ENCODE assay signal across 26 mouse cellular contexts in the genomic region with DNA sequence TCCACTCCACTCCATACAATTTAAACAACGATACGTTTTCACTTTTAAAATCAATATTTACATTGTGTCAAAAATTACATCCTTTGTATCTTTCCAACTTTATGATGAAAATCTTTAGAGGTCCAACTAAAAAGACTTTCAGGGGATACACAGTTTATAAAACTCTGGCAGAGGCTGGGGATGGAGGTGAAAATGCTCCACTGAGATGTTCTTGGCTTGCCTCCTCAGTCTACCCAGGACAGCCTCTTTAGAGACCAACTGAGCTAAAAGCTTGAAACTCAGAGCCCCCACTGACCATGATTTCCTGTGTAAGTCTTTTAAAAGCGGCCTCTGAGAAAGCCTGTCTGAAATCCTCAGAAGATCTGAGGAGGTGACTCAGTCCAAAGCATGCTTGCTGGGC. TPM values are rescaled to one million over a fixed set of nuclear protein-coding genes. Genes with fewer than 3 reads are reported as not detected.
DNase-seq lines count a peak whose midpoint lies in the region; ATAC-seq and TF ChIP-seq lines count a peak whose summit lies in the region.
"Had no signal": no experiment of that assay in that cellular context is flagged by ENCODE, and none has a peak within 500 bp of the region (broad histone marks: within the 10 kb centered on the region; RNA-seq: fewer than 3 reads in every experiment).

No protein-coding gene starts in this region.

- TF ChIP-seq POLR2A in limb, embryonic 14.5 days (IDR thresholded peaks at IDR 0.05; ENCODE audit: borderline replicate concordance, extremely low read depth, insufficient read depth, insufficient read length): no peak

- 20% methylated on average over 3 of the region's 3 CpGs for WGBS in lung, embryonic 15.5 days
- WGBS in embryonic facial prominence, embryonic 10.5 days: 80% methylated on average over 3 of the region's 3 CpGs
- WGBS in embryonic facial prominence, embryonic 15.5 days: 52% methylated on average over 3 of the region's 3 CpGs
- 61% methylated on average over 3 of the region's 3 CpGs for WGBS in limb, embryonic 14.5 days

- peaks cover 66% of the 10 kb centered on the region for H3K4me1 ChIP-seq in lung, embryonic 15.5 days
- peaks cover 73% of the 10 kb centered on the region for H3K4me1 ChIP-seq in embryonic facial prominence, embryonic 10.5 days
- peaks cover 65% of the 10 kb centered on the region for H3K4me1 ChIP-seq in embryonic facial prominence, embryonic 15.5 days
- H3K4me1 ChIP-seq in limb, embryonic 14.5 days (ENCODE audit: control insufficient read depth, insufficient read depth, low read length): peaks cover 67% of the 10 kb centered on the region

- H3K27me3 ChIP-seq in lung, embryonic 15.5 days: no peaks in the 10 kb centered on the region
- H3K27me3 ChIP-seq in embryonic facial prominence, embryonic 10.5 days (replicated peaks; ENCODE audit: low read depth, poor library complexity, severe bottlenecking): no peaks in the 10 kb centered on the region
- H3K27me3 ChIP-seq in embryonic facial prominence, embryonic 15.5 days: no peaks in the 10 kb centered on the region
- H3K27me3 ChIP-seq in limb, embryonic 14.5 days (ENCODE audit: control insufficient read depth, insufficient read depth, low read length): no peaks in the 10 kb centered on the region
- H3K27me3 ChIP-seq: forebrain, embryonic 15.5 days; neural tube, embryonic 15.5 days had no signal

- peak; percentile 50; the same call in 1 of the 2 replicates for ATAC-seq in lung, embryonic 15.5 days (ENCODE audit: borderline replicate concordance, extremely low read depth, low FRiP score, low TSS enrichment)
- ATAC-seq in embryonic facial prominence, embryonic 15.5 days (ENCODE audit: insufficient number of reproducible peaks, low FRiP score, low TSS enrichment, low read depth): no peak
- ATAC-seq in limb, embryonic 14.5 days (ENCODE audit: low FRiP score, low read depth): no peak
- ATAC-seq: forebrain, embryonic 15.5 days; hindbrain, embryonic 16.5 days; intestine, embryonic 16.5 days; liver, postnatal 0 days had no signal

- H3K4me2 ChIP-seq in lung, embryonic 15.5 days: no peak overlapping the region
- no peak overlapping the region for H3K4me2 ChIP-seq in embryonic facial prominence, embryonic 15.5 days (replicated peaks)
- no peak overlapping the region; the same call in 1 of the 2 replicates for H3K4me2 ChIP-seq in limb, embryonic 14.5 days (replicated peaks; ENCODE audit: low read depth, low read length, severe bottlenecking)
- H3K4me2 ChIP-seq: forebrain, embryonic 15.5 days; liver, embryonic 11.5 days; neural tube, embryonic 15.5 days had no signal

- no peak overlapping the region for H3K4me3 ChIP-seq in lung, embryonic 15.5 days
- no peak overlapping the region for H3K4me3 ChIP-seq in embryonic facial prominence, embryonic 10.5 days
- no peak overlapping the region for H3K4me3 ChIP-seq in embryonic facial prominence, embryonic 15.5 days (replicated peaks)
- H3K4me3 ChIP-seq in limb, embryonic 14.5 days (replicated peaks; ENCODE audit: low read length): no peak overlapping the region
- H3K4me3 ChIP-seq: forebrain, embryonic 15.5 days; neural tube, embryonic 15.5 days had no signal

- no peak overlapping the region for H3K9ac ChIP-seq in lung, embryonic 15.5 days
- no peak overlapping the region for H3K9ac ChIP-seq in embryonic facial prominence, embryonic 15.5 days
- no peak overlapping the region for H3K9ac ChIP-seq in limb, embryonic 14.5 days (ENCODE audit: low read depth, low read length, severe bottlenecking)
- H3K9ac ChIP-seq: forebrain, embryonic 15.5 days; liver, postnatal 0 days; neural tube, embryonic 15.5 days had no signal

- H3K36me3 ChIP-seq in lung, embryonic 15.5 days: no peaks in the 10 kb centered on the region
- H3K36me3 ChIP-seq in embryonic facial prominence, embryonic 10.5 days (replicated peaks): no peaks in the 10 kb centered on the region
- no peaks in the 10 kb centered on the region for H3K36me3 ChIP-seq in embryonic facial prominence, embryonic 15.5 days
- no peaks in the 10 kb centered on the region for H3K36me3 ChIP-seq in limb, embryonic 14.5 days (ENCODE audit: control insufficient read depth, insufficient read depth, low read length)
- H3K36me3 ChIP-seq: forebrain, embryonic 15.5 days; neural tube, embryonic 15.5 days had no signal

- H3K9me3 ChIP-seq in lung, embryonic 15.5 days: no peaks in the 10 kb centered on the region
- no peaks in the 10 kb centered on the region for H3K9me3 ChIP-seq in embryonic facial prominence, embryonic 10.5 days
- no peaks in the 10 kb centered on the region for H3K9me3 ChIP-seq in embryonic facial prominence, embryonic 15.5 days (replicated peaks)
- no peaks in the 10 kb centered on the region for H3K9me3 ChIP-seq in limb, embryonic 14.5 days (ENCODE audit: control insufficient read depth, low read length)
- H3K9me3 ChIP-seq: forebrain, embryonic 15.5 days; neural tube, embryonic 15.5 days had no signal

- H3K27ac ChIP-seq in lung, embryonic 15.5 days: peak overlapping the region; percentile 43; the same call in 1 of the 2 replicates
- H3K27ac ChIP-seq in embryonic facial prominence, embryonic 10.5 days (replicated peaks): peak overlapping the region; percentile 54
- 0 out of 2 replicates have a peak overlapping the region, but pooled peaks have one; percentile 7 for H3K27ac ChIP-seq in embryonic facial prominence, embryonic 15.5 days (replicated peaks)
- peak overlapping the region; percentile 28; the same call in 1 of the 2 replicates for H3K27ac ChIP-seq in limb, embryonic 14.5 days (replicated peaks; ENCODE audit: low read depth, low read length)
- H3K27ac ChIP-seq: forebrain, embryonic 15.5 days; macrophage; neural tube, embryonic 15.5 days had no signal

- DNase-seq in lung, postnatal 4 days: no peak
- DNase-seq in embryonic facial prominence, embryonic 10.5 days (ENCODE audit: low spot score): no peak
- DNase-seq in limb, embryonic 14.5 days (ENCODE audit: low spot score): no peak
- DNase-seq in layer of hippocampus, adult 9-11 months: no peak
- no peak for DNase-seq in frontal cortex, adult 2 months (ENCODE audit: extremely low spot score in 1 of 2, low spot score in 1 of 2)
- DNase-seq: adrenal gland, adult 2 months; B cell, adult 2 months; cerebellum, adult 11 months; cerebellum, postnatal 10 days; gastrocnemius, postnatal 25 days; heart, adult 18-20 months; heart, postnatal 4 days; kidney, adult 9 months; kidney, postnatal 14 days; layer of hippocampus, postnatal 36 days; liver, postnatal 0 days; right cerebral cortex, postnatal 14 days; thymus, postnatal 25 days had no signal

RNA-seq across cellular contexts. Expression of gene Ankrd44, which starts 17.4 kb away (rescaled TPM):
- 16.6 and 18.0 TPM in 2 replicates for polyA plus RNA-seq in lung, embryonic 15.5 days (2015; fragmentation: Nextera tagmentation; extraction: Ambion mirVana)
- polyA plus RNA-seq in embryonic facial prominence, embryonic 10.5 days (2016; fragmentation: Nextera tagmentation; extraction: Ambion mirVana): 17.4 and 19.2 TPM in 2 replicates
- polyA plus RNA-seq in embryonic facial prominence, embryonic 15.5 days (2015; fragmentation: Nextera tagmentation; extraction: Ambion mirVana): 22.9 and 23.1 TPM in 2 replicates
- polyA plus RNA-seq in limb, embryonic 14.5 days (2012; rRNA removed): 38.8 and 43.8 TPM in 2 replicates
- 23.5 and 27.7 TPM in 2 replicates for polyA plus RNA-seq in limb, embryonic 14.5 days (2014; fragmentation: Nextera tagmentation; extraction: Ambion mirVana)
- 15.9 and 18.9 TPM in 2 replicates for polyA plus RNA-seq in frontal cortex, adult 2 months (2012; rRNA removed)
